In genomic region chr12:86989890-86990754, GRCm38 (mm10) we compare ENCODE assay signal across 9 mouse cellular contexts. TPM values are rescaled to one million over a fixed set of nuclear protein-coding genes. Genes with fewer than 3 reads are reported as not detected.
DNase-seq lines count a peak whose midpoint lies in the region; ATAC-seq and TF ChIP-seq lines count a peak whose summit lies in the region.
"Had no signal": no experiment of that assay in that cellular context is flagged by ENCODE, and none has a peak within 500 bp of the region (broad histone marks: within the 10 kb centered on the region; RNA-seq: fewer than 3 reads in every experiment).

Gene Zdhhc22 (minus strand): TSS chr12:86990430.

- peaks cover 51% of the 10 kb centered on the region for H3K27me3 ChIP-seq in kidney, embryonic 14.5 days (ENCODE audit: control insufficient read depth, insufficient read depth, low read length)
- peaks cover 60% of the 10 kb centered on the region for H3K27me3 ChIP-seq in heart, embryonic 16.5 days (ENCODE audit: control insufficient read depth, insufficient read depth, low read length)
- H3K27me3 ChIP-seq in myocyte (ENCODE audit: control insufficient read depth, insufficient read depth, insufficient read length) = peaks cover 56% of the 10 kb centered on the region

- no peak for DNase-seq in kidney, adult 8-10 months
- peak; percentile 66 for DNase-seq in Muller cell, postnatal 12 days (ENCODE audit: inconsistent ontology term)
- peak; percentile 44 to 71 for DNase-seq in cerebellum, postnatal 4 days (ENCODE audit: low spot score in 2 of 2)
- DNase-seq in left cerebral cortex, postnatal 25 days (ENCODE audit: low spot score in 2 of 2) = no peak
- no peak for DNase-seq in urinary bladder, adult 2 months (ENCODE audit: low spot score)

- no peaks in the 10 kb centered on the region for H3K79me2 ChIP-seq in myocyte (ENCODE audit: control insufficient read depth, insufficient read depth)

- TF ChIP-seq POLR2A in myocyte (IDR thresholded peaks at IDR 0.05; ENCODE audit: insufficient read length, low read depth) = no peak

- intact Hi-C loops in left cerebral cortex, postnatal 25 days (cut with DNase I) = loop anchor here (1.0 kb wide), 1 partner anchor 43 kb away; the partner anchor contains the start of gene Cipc

- peak; percentile 88 for ATAC-seq in kidney, embryonic 14.5 days (ENCODE audit: low FRiP score, low TSS enrichment)
- ATAC-seq in heart, embryonic 16.5 days (replicated peaks; ENCODE audit: extremely low read depth, insufficient read depth, low FRiP score) = 0 out of 2 replicates have a peak, but pooled peaks have one; percentile 33

- H3K27ac ChIP-seq in kidney, embryonic 14.5 days (ENCODE audit: low read depth, low read length) = no peak within 1 kb of the TSS
- H3K27ac ChIP-seq in heart, embryonic 16.5 days (ENCODE audit: low read length) = no peak within 1 kb of the TSS

- peak within 1 kb of the TSS; percentile 23 for H3K4me3 ChIP-seq in kidney, embryonic 14.5 days (ENCODE audit: low read length)
- H3K4me3 ChIP-seq in heart, embryonic 16.5 days (ENCODE audit: low read length) = peak within 1 kb of the TSS; percentile 21
- no peak within 1 kb of the TSS for H3K4me3 ChIP-seq in myocyte

- H3K36me3 ChIP-seq in kidney, embryonic 14.5 days (ENCODE audit: control insufficient read depth, insufficient read depth, low read length) = no peaks in the 10 kb centered on the region
- no peaks in the 10 kb centered on the region for H3K36me3 ChIP-seq in heart, embryonic 16.5 days (ENCODE audit: control insufficient read depth, insufficient read depth)
- H3K36me3 ChIP-seq in myocyte (ENCODE audit: control insufficient read depth, insufficient read depth) = no peaks in the 10 kb centered on the region

- 0 out of 2 replicates have a peak, but pooled peaks cover 4% of the 10 kb centered on the region for H3K4me1 ChIP-seq in kidney, embryonic 14.5 days (ENCODE audit: control insufficient read depth, insufficient read depth, low read length)
- peaks cover 7% of the 10 kb centered on the region for H3K4me1 ChIP-seq in heart, embryonic 16.5 days (ENCODE audit: control insufficient read depth, insufficient read depth, low read length)

- no peak within 1 kb of the TSS for H3K9ac ChIP-seq in kidney, embryonic 14.5 days (ENCODE audit: low read depth, low read length)
- no peak within 1 kb of the TSS for H3K9ac ChIP-seq in heart, embryonic 16.5 days (ENCODE audit: low read length)

- peak within 1 kb of the TSS; percentile 40 for H3K4me2 ChIP-seq in kidney, embryonic 14.5 days (replicated peaks; ENCODE audit: low read depth, low read length)
- peak within 1 kb of the TSS; percentile 44 for H3K4me2 ChIP-seq in heart, embryonic 16.5 days (ENCODE audit: low read depth, low read length)
- no peak within 1 kb of the TSS for H3K4me2 ChIP-seq in myocyte (ENCODE audit: low read depth)

- H3ac ChIP-seq in myocyte (ENCODE audit: control insufficient read depth, insufficient read length) = no peak within 1 kb of the TSS

- under 1% methylated on average over 65 of the region's 68 CpGs for WGBS in kidney, embryonic 14.5 days
- 2% methylated on average over 67 of the region's 68 CpGs for WGBS in heart, embryonic 16.5 days

- H3K9me3 ChIP-seq in kidney, embryonic 14.5 days (ENCODE audit: control insufficient read depth, low read length) = no peaks in the 10 kb centered on the region
- H3K9me3 ChIP-seq in heart, embryonic 16.5 days (replicated peaks; ENCODE audit: control insufficient read depth, low read length) = no peaks in the 10 kb centered on the region

TF ChIP-seq in myocyte, 11 proteins besides CTCF, POLR2A, EP300 and RAD21:
- no peak for TF ChIP-seq MAX (IDR thresholded peaks at IDR 0.05; ENCODE audit: low read depth)
- TF ChIP-seq REST (IDR thresholded peaks at IDR 0.05; ENCODE audit: insufficient read depth, insufficient read length) = peak; percentile 64
- TF ChIP-seq USF1 (IDR thresholded peaks at IDR 0.05; ENCODE audit: low read depth) = no peak
- no peak for TF ChIP-seq POLR2AphosphoS2 (IDR thresholded peaks at IDR 0.05; ENCODE audit: insufficient read length, low read depth)
- no peak for TF ChIP-seq TCF12 (IDR thresholded peaks at IDR 0.05; ENCODE audit: insufficient read depth, poor library complexity, severe bottlenecking)
TF ChIP-seq in myocyte: peak in this region for 1.

RNA-seq across cellular contexts. Expression of gene Zdhhc22, which starts in this region (rescaled TPM):
- not detected in 2 replicates for polyA plus RNA-seq in kidney, embryonic 14.5 days (2014; fragmentation: Nextera tagmentation; extraction: Ambion mirVana)
- polyA plus RNA-seq in heart, embryonic 16.5 days (2015; fragmentation: Nextera tagmentation; extraction: Ambion mirVana) = 0.07 TPM in 2 replicates
- 10 to 100 TPM; 51.9 to 54.0 TPM for total RNA-seq in left cerebral cortex, postnatal 25 days (2021)
- 0.01 TPM for polyA plus RNA-seq in myocyte (2012; fragmentation: generic; extraction: Trizol)
- polyA plus RNA-seq in urinary bladder, adult 2 months (2012; rRNA removed) = not detected in 2 replicates
- total RNA-seq: liver, adult 2 months had no signal
- polyA plus RNA-seq: liver, adult 2 months had no signal

Comparison
In these comparisons a context has a peak if more than half of its experiments do, and no peak if none do; other contexts are left out.
1. Peak in ATAC-seq, H3K4me3 ChIP-seq and H3K4me2 ChIP-seq in kidney, embryonic 14.5 days; RNA of the gene not detected or under 1 TPM.
2. Peak in ATAC-seq, H3K4me3 ChIP-seq and H3K4me2 ChIP-seq in heart, embryonic 16.5 days; RNA of the gene not detected or under 1 TPM.
3. DNase-seq: peak in Muller cell, postnatal 12 days (single experiment) and cerebellum, postnatal 4 days (2 of 2); none in kidney, adult 8-10 months (0 of 2), left cerebral cortex, postnatal 25 days (0 of 2) and urinary bladder, adult 2 months (single experiment).